Mouse (Mus musculus): Measurements from ENCODE around the gene Pick1. TPM values are rescaled to one million over a fixed set of nuclear protein-coding genes. Genes with fewer than 3 reads are reported as not detected.
A peak's percentile ranks its signal among the peaks of the same experiment; 100 is the strongest.

Pick1 gene
- polyA plus RNA-seq, 1 experiment from 2014 or later, result 29.5 TPM

DNA sequence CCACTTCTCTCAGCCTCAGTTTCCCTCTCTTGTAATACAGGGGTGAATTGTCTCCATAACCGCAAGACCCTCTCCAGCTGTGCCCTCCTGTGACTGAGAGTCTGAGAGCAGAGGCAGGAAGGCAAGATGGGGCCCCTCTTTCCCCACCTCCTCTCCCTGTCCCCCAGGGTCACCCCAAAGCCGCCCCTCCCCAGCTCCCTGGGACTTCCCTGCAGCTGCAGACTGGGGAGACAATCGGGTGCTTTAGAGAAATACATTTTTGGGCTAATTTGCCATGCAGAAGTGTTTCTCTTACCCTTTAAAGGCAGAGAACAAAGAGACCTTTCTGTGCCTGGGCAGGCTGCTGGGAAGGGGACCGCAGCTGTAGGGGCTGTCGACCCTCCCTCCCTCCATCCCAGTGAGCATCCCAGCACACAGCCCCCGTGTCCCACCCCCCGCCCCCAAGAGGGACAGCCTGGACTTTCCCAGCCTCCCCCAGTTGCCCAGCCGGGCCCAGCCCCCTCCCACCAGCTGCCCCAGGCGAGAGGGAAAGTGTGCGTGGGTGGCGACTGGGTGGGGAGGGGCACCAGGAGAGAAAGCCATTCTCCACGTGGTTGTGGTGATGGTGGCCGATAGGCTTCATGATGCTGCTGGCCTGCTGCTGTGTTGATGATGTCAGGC lies 27.4 kb upstream of the Pick1 start:
- Histone ChIP-seq H3K9ac (no peak overlapping the region), H3K4me2 (no peak overlapping the region), H3K4me1 (replicated peaks) (peaks cover 18% of the 10 kb centered on the region), H3K4me3 (no peak overlapping the region), H3K9me3 (replicated peaks) (no peaks in the 10 kb centered on the region), H3K27me3 (peaks cover 6% of the 10 kb centered on the region; the same call in 1 of the 2 replicates), H3K27ac (no peak overlapping the region), H3K36me3 (no peaks in the 10 kb centered on the region)
- 27% methylated on average over 13 of the region's 13 CpGs for WGBS
- no peak for ATAC-seq (replicated peaks; ENCODE audit: insufficient number of reproducible peaks, insufficient read depth, low FRiP score, low read depth)

DNA sequence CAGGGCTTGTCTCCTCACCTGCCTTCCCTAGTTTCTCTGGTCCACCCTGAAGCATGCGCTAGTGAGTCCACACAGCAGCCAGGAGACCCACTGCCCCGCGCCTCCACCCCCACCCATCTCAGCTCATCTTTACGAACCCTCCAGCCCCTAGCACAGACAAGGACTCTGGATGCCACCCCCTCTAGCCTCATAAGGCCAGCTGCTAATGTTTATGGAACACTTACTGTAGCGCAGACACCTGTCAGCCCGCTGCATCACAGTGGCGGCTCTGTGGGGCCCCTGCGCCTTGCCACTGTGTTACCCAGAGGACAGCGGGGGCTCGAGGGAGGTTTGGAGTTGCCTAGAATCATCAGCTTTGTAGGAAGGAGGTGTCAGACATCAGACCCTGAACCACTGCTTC lies 26.4 kb upstream of the Pick1 start:
- no peak overlapping the region for H3K4me2 ChIP-seq

DNA sequence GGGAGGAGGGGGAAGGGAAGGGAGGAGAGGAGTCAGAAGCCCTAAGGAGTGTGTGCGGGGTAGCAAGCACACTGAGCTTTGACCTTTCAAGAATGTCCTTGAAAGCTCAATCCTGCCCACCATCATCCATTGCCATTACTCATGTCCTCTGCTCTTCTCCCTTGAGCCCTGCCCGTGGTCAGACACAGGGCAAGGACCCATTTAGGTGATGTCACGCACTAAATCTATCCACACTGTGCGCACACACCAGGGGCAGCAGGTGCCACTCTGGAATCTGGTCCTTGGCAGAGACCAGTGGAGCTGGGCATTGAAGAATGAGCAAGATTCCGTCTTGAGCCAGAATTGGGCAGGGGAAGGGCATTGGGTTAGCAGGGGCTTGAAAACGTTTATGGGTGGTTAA lies 20.8 kb upstream of the Pick1 start:
- no peak overlapping the region for H3K4me2 ChIP-seq
- H3K36me3 ChIP-seq, result no peaks in the 10 kb centered on the region
- peaks cover 7% of the 10 kb centered on the region; the same call in 1 of the 2 replicates for H3K4me1 ChIP-seq (replicated peaks)
- no peak overlapping the region for H3K27ac ChIP-seq
- no peak for ATAC-seq (replicated peaks; ENCODE audit: insufficient number of reproducible peaks, insufficient read depth, low FRiP score, low read depth)
- peaks cover under 1% of the 10 kb centered on the region; the same call in 1 of the 2 replicates for H3K27me3 ChIP-seq
- no peak overlapping the region for H3K4me3 ChIP-seq
- 70% methylated on average over 6 of the region's 6 CpGs for WGBS
- H3K9me3 ChIP-seq (replicated peaks), result no peaks in the 10 kb centered on the region
- H3K9ac ChIP-seq, result no peak overlapping the region

More for the DNA sequence above, 26.4 kb upstream of the Pick1 start:
- WGBS, result 27% methylated on average over 10 of the region's 10 CpGs
- Histone ChIP-seq H3K27ac (no peak overlapping the region), H3K4me1 (replicated peaks) (peaks cover 18% of the 10 kb centered on the region), H3K4me3 (no peak overlapping the region), H3K9ac (no peak overlapping the region), H3K36me3 (no peaks in the 10 kb centered on the region), H3K27me3 (peaks cover 6% of the 10 kb centered on the region; the same call in 1 of the 2 replicates), H3K9me3 (replicated peaks) (no peaks in the 10 kb centered on the region)
- ATAC-seq (replicated peaks; ENCODE audit: insufficient number of reproducible peaks, insufficient read depth, low FRiP score, low read depth), result no peak

DNA sequence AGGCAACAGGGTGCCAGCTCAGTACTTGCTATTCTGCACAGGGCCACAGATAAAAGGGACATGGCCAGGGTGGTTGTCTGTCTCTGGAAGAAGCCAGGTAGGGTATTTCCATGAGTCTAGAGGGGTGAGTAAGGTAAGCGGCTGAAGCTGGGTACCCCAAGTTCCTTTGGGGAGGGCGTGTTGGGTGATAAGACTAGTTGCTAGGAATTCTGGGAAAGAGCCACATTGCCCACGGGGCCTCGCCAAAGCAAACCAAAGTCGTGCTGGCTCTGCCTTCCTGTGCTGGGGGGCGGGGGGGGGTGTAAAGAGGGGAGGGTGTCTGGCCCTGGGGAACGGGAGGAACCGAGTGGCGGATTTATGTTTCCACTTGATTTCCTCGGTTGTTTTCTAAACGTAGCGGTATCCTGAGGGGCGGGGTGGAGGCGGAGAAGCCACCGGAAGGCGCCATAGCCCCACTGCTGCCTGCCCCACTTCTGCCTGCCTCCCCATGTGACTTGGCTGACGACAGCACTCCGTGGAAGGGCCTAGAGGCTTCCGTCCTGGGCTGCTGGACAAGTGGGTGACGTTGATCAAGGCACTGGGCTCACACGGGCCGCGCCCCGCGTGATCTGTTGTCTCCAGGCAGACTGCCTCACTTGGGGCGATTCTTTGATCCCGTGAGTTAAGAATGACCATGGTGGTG lies 20.1 kb upstream of the Pick1 start:
- Histone ChIP-seq H3K27ac (no peak overlapping the region), H3K9me3 (replicated peaks) (no peaks in the 10 kb centered on the region), H3K4me2 (no peak overlapping the region), H3K36me3 (no peaks in the 10 kb centered on the region), H3K4me1 (replicated peaks) (peaks cover 7% of the 10 kb centered on the region; the same call in 1 of the 2 replicates), H3K4me3 (no peak overlapping the region), H3K9ac (no peak overlapping the region), H3K27me3 (no peaks in the 10 kb centered on the region)
- WGBS, result 68% methylated on average over 27 of the region's 27 CpGs
- ATAC-seq (replicated peaks; ENCODE audit: insufficient number of reproducible peaks, insufficient read depth, low FRiP score, low read depth), result no peak

DNA sequence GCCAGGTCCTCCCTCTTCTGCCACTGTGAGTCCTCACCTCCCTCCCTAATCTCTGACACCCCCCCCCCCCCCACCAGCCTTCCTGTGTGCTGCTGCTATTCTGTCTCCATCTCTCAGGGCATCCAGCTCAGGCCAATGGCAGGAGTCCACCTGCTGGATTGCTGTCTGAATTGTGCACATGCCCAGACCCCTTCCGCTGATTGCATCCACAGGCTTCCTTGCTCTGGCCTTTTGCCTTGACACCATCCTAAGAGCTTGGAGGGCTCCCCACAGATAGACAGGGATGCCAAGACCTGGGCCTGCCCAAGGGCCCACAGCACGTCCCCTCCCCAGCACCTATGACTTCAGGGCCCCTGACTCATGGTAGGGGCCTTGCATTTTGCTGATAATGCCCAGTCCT lies 18.6 kb upstream of the Pick1 start:
- no peaks in the 10 kb centered on the region for H3K36me3 ChIP-seq
- no peak overlapping the region for H3K27ac ChIP-seq
- no peak overlapping the region for H3K4me3 ChIP-seq
- WGBS, result 45% methylated on average over 2 of the region's 2 CpGs
- H3K9me3 ChIP-seq (replicated peaks), result no peaks in the 10 kb centered on the region
- no peaks in the 10 kb centered on the region for H3K27me3 ChIP-seq
- H3K9ac ChIP-seq, result no peak overlapping the region
- H3K4me2 ChIP-seq, result no peak overlapping the region
- peaks cover 7% of the 10 kb centered on the region; the same call in 1 of the 2 replicates for H3K4me1 ChIP-seq (replicated peaks)
- no peak for ATAC-seq (replicated peaks; ENCODE audit: insufficient number of reproducible peaks, insufficient read depth, low FRiP score, low read depth)

DNA sequence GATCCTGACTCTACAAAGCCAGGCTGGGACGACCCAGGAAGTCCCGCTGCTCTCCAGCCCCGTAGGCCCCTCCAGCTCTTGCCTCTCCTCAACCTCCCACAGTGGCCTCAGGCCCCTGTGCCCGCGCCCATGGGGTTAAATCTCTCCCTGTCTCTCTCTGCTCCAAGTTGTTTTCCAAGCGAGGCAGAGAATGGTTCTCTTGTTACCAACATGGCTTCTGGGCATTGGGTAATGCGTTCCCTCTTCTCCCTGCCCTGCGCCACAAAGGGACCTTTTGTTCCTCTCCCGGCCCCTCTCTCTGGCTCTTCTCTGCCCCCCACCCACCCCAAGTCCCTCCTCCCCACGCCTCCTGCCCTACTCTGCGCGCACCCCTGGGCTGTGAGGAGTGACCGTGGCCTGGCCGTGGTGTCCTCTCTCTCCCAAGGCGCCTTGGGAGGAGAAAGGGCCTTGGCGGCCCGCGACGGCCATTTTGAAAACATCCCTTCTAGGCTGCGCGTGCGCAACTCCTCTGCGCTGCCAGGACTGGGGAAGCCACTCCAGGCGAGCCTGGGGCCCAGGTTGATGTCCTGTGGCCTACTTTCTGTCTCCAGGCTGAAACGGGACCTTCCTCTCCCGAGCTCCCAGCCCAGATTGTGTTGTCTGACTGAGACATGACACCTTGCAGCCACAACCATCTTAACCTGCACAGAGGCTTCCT lies 16.1 kb upstream of the Pick1 start:
- peaks cover 7% of the 10 kb centered on the region; the same call in 1 of the 2 replicates for H3K4me1 ChIP-seq (replicated peaks)
- H3K27ac ChIP-seq, result no peak overlapping the region
- no peak overlapping the region for H3K9ac ChIP-seq
- no peak for ATAC-seq (replicated peaks; ENCODE audit: insufficient number of reproducible peaks, insufficient read depth, low FRiP score, low read depth)
- no peak overlapping the region for H3K4me3 ChIP-seq
- H3K9me3 ChIP-seq (replicated peaks), result no peaks in the 10 kb centered on the region
- no peaks in the 10 kb centered on the region for H3K27me3 ChIP-seq
- WGBS, result 88% methylated on average over 26 of the region's 26 CpGs
- H3K36me3 ChIP-seq, result no peaks in the 10 kb centered on the region
- no peak overlapping the region for H3K4me2 ChIP-seq

DNA sequence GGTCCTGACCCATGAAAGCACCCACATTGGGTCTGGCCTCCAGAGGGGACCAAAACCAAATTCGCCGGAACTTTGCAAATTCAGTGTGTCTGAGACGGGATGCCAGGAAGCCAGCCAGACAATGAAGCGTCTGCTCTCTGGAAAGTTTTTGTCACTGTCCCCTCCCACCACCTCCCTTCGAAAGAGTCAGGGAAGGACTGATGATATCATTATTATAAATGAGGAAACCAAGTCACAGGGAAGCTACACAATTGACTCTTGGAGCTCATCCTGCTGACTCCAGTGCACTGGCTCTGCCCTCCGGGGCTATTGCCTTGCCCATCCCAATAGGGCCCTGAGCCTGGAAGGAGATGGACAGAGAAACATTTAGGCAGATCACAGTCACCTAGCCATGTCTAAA lies 15.4 kb upstream of the Pick1 start:
- H3K9me3 ChIP-seq (replicated peaks), result no peaks in the 10 kb centered on the region
- H3K4me2 ChIP-seq, result no peak overlapping the region
- H3K9ac ChIP-seq, result no peak overlapping the region
- peaks cover 7% of the 10 kb centered on the region; the same call in 1 of the 2 replicates for H3K4me1 ChIP-seq (replicated peaks)
- H3K27ac ChIP-seq, result no peak overlapping the region
- H3K27me3 ChIP-seq, result no peaks in the 10 kb centered on the region
- 59% methylated on average over 6 of the region's 6 CpGs for WGBS
- ATAC-seq (replicated peaks; ENCODE audit: insufficient number of reproducible peaks, insufficient read depth, low FRiP score, low read depth), result no peak
- no peaks in the 10 kb centered on the region for H3K36me3 ChIP-seq
- H3K4me3 ChIP-seq, result no peak overlapping the region

DNA sequence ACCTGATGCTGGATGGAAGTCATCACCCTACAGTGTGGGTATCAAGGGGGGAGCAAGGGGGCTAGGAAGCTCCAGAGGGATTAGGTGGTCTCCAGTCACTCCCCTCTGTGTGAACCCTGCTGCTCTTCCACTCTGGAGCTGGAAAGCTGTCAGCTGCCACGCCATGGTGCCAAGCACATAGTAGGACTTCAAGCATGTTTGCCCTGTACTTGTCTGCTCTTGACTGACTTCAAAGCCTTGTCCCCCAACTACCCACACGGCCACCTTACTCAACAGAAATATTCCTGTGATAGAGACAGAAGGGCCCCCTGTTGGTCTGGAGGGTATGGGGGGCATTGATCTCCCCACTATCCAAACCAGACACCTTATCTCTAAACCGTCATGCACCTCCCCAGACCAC lies 12.8 kb upstream of the Pick1 start:
- H3K27ac ChIP-seq, result no peak overlapping the region
- no peaks in the 10 kb centered on the region for H3K27me3 ChIP-seq
- no peak overlapping the region for H3K4me3 ChIP-seq
- H3K9ac ChIP-seq, result no peak overlapping the region
- no peak overlapping the region for H3K4me2 ChIP-seq
- H3K9me3 ChIP-seq (replicated peaks), result no peaks in the 10 kb centered on the region
- no peaks in the 10 kb centered on the region for H3K36me3 ChIP-seq
- 57% methylated on average over 3 of the region's 3 CpGs for WGBS
- no peaks in the 10 kb centered on the region for H3K4me1 ChIP-seq (replicated peaks)
- ATAC-seq (replicated peaks; ENCODE audit: insufficient number of reproducible peaks, insufficient read depth, low FRiP score, low read depth), result no peak

DNA sequence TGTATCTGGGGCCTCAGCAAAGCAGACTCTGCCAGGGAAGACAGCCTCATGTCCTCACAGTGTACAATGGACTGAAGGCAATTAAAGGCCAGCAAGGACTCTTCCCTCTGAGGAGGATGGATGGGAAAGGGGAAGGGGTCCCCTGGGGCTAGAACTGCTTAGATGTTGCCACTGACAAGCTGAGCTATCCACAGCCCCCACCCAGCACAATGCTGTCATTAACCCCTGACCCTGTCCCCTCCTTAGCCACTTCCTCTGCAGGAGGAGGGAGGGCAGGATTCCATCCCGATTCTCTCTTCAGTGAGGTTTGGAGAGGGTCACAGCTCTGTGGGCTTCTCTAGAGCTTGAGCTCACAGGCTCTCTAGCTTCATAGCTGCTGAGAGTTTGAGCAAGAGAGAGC lies 9.4 kb upstream of the Pick1 start:
- H3K27me3 ChIP-seq, result no peaks in the 10 kb centered on the region
- H3K27ac ChIP-seq, result no peak overlapping the region
- H3K9me3 ChIP-seq (replicated peaks), result no peaks in the 10 kb centered on the region
- H3K4me1 ChIP-seq (replicated peaks), result 0 out of 2 replicates have a peak, but pooled peaks cover 1% of the 10 kb centered on the region
- ATAC-seq (replicated peaks; ENCODE audit: insufficient number of reproducible peaks, insufficient read depth, low FRiP score, low read depth), result no peak
- no peaks in the 10 kb centered on the region for H3K36me3 ChIP-seq
- no peak overlapping the region for H3K4me2 ChIP-seq
- no peak overlapping the region for H3K4me3 ChIP-seq
- WGBS, result 4% methylated on average over 1 of the region's 1 CpGs
- no peak overlapping the region for H3K9ac ChIP-seq

DNA sequence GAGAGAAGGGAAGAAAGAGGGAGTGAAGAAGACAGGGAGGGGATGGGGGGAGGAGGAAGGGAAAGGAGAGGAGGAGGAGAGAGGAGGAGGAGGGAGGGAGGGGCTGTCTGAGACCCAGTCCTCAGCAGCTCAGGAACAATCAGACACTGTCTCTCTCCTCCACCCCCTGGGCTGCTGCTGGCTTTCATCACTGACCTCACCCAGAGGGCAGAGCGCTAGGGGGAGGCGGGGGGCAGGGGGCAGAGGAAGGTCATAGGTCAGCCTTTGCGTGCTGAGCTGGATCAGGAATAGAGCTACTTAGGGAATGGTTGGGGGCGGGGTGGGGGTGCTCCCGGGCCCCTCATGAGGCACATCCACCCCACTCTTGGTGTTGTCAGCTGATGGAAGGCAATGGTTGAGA lies 5.3 kb upstream of the Pick1 start:
- no peak overlapping the region for H3K9ac ChIP-seq
- no peak for ATAC-seq (replicated peaks; ENCODE audit: insufficient number of reproducible peaks, insufficient read depth, low FRiP score, low read depth)

DNA sequence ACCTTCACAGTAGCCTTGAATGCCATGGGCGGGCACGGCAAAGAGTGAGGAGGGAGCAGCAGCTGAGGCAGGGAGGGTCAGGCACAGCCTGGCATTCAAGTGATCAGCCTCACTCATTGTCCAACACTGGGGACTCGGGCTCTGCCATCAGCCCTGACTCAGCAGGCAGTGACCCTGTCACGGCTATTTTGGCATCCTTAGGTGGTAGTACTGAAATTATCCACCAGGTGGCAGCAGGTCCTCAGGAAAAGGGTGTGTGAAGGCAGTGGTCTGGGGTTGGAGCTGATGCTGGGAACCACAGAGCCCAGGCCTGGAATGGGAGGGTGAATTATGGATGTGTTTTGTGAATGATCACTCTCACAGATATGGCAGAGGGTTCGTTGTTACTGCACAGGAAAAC lies 4.3 kb upstream of the Pick1 start:
- Histone ChIP-seq H3K9ac (no peak overlapping the region), H3K4me1 (replicated peaks) (peaks cover 5% of the 10 kb centered on the region), H3K36me3 (no peaks in the 10 kb centered on the region), H3K9me3 (replicated peaks) (no peaks in the 10 kb centered on the region), H3K27ac (no peak overlapping the region), H3K4me3 (no peak overlapping the region), H3K27me3 (no peaks in the 10 kb centered on the region), H3K4me2 (no peak overlapping the region)
- ATAC-seq (replicated peaks; ENCODE audit: insufficient number of reproducible peaks, insufficient read depth, low FRiP score, low read depth), result peak; percentile 48
- 13% methylated on average over 5 of the region's 5 CpGs for WGBS

More for the DNA sequence above, 5.3 kb upstream of the Pick1 start:
- H3K36me3 ChIP-seq, result no peaks in the 10 kb centered on the region
- WGBS, result 13% methylated on average over 5 of the region's 5 CpGs
- 0 out of 2 replicates have a peak, but pooled peaks cover 2% of the 10 kb centered on the region for H3K4me1 ChIP-seq (replicated peaks)
- H3K4me3 ChIP-seq, result no peak overlapping the region
- H3K4me2 ChIP-seq, result no peak overlapping the region
- no peak overlapping the region for H3K27ac ChIP-seq
- no peaks in the 10 kb centered on the region for H3K27me3 ChIP-seq
- H3K9me3 ChIP-seq (replicated peaks), result no peaks in the 10 kb centered on the region

Data from heart, embryonic 15.5 days (tissue).